ENCODE assay signal across 28 mouse cellular contexts in the genomic region with DNA sequence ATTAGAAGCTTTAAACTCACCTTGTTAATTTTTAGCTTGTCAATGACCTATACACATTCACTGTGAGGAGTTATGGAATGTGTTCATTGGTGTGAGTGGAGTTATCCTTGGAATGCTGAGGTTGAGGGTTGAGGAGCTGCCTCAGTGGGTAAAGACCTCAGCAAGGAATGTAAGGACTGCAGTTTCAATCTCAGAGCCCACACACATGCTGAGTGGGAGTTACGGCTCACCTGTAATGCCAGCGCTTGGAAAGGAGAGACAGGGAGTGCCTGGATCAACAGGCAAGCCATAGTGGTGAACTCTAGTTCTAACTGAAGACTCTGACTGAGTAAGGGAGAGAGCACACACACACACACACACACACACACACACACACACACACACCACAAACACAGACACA. TPM values are rescaled to one million over a fixed set of nuclear protein-coding genes. Genes with fewer than 3 reads are reported as not detected.
DNase-seq lines count a peak whose midpoint lies in the region; ATAC-seq and TF ChIP-seq lines count a peak whose summit lies in the region.
"Had no signal": no experiment of that assay in that cellular context is flagged by ENCODE, and none has a peak within 500 bp of the region (broad histone marks: within the 10 kb centered on the region; RNA-seq: fewer than 3 reads in every experiment).

No protein-coding gene starts in this region.

- TF ChIP-seq CTCF in lung, embryonic 14.5 days (IDR thresholded peaks at IDR 0.05; ENCODE audit: low read depth) = no peak
- no peak for TF ChIP-seq CTCF in Patski (IDR thresholded peaks at IDR 0.05)

- no peak overlapping the region for H3K4me2 ChIP-seq in lung, embryonic 14.5 days
- H3K4me2 ChIP-seq: embryonic facial prominence, embryonic 13.5 days; embryonic facial prominence, embryonic 15.5 days; forebrain, embryonic 12.5 days had no signal

- peak; percentile 74 for DNase-seq in heart, adult 11 months
- DNase-seq in heart, postnatal 25 days (ENCODE audit: low spot score) = no peak
- DNase-seq in lung, embryonic 14.5 days = peak; percentile 3
- DNase-seq in lung, postnatal 10 days = no peak
- DNase-seq in Patski (ENCODE audit: low read depth, low spot score) = no peak
- DNase-seq in lung, postnatal 36 days = peak; percentile 15
- DNase-seq in kidney, postnatal 10 days = no peak
- DNase-seq: adrenal gland, adult 2 months; adrenal gland, postnatal 10 days; adrenal gland, postnatal 25 days; B cell, adult 2 months; cerebellum, adult 11 months; cerebellum, adult 18-20 months; cerebellum, adult 8-10 months; cerebellum, adult 9-11 months; cerebellum, postnatal 14 days; cerebellum, postnatal 36 days; embryo, embryonic 11 days had no signal

- WGBS in lung, embryonic 14.5 days = 73% methylated on average over 2 of the region's 2 CpGs

- intact Hi-C loops in heart, postnatal 25 days (cut with DNase I) = no loop called here

- no peaks in the 10 kb centered on the region for H3K36me3 ChIP-seq in lung, embryonic 14.5 days (ENCODE audit: insufficient read depth)
- H3K36me3 ChIP-seq: embryonic facial prominence, embryonic 13.5 days; embryonic facial prominence, embryonic 15.5 days; forebrain, embryonic 10.5 days; forebrain, embryonic 12.5 days; G1E had no signal

- H3K9me3 ChIP-seq in lung, embryonic 14.5 days (ENCODE audit: low read depth, low read length) = no peaks in the 10 kb centered on the region
- H3K9me3 ChIP-seq: embryonic facial prominence, embryonic 13.5 days; embryonic facial prominence, embryonic 15.5 days; forebrain, embryonic 10.5 days; forebrain, embryonic 12.5 days; G1E had no signal

- H3K4me1 ChIP-seq in lung, embryonic 14.5 days (ENCODE audit: insufficient read depth) = no peaks in the 10 kb centered on the region
- H3K4me1 ChIP-seq: embryonic facial prominence, embryonic 13.5 days; embryonic facial prominence, embryonic 15.5 days; forebrain, embryonic 10.5 days; forebrain, embryonic 12.5 days had no signal

- POLR2A ChIA-PET in Patski (lab: Charles Lee) = no interaction called here

- no peak overlapping the region for H3K9ac ChIP-seq in lung, embryonic 14.5 days
- H3K9ac ChIP-seq: embryonic facial prominence, embryonic 13.5 days; embryonic facial prominence, embryonic 15.5 days; forebrain, embryonic 12.5 days had no signal

- H3K4me3 ChIP-seq in lung, embryonic 14.5 days (ENCODE audit: low read depth, low read length) = no peak overlapping the region
- H3K4me3 ChIP-seq: embryonic facial prominence, embryonic 13.5 days; embryonic facial prominence, embryonic 15.5 days; erythroblast, embryonic 14.5 days; forebrain, embryonic 10.5 days; forebrain, embryonic 12.5 days had no signal

- CTCF ChIA-PET in Patski (lab: Charles Lee) = no interaction called here

- no peaks in the 10 kb centered on the region for H3K27me3 ChIP-seq in lung, embryonic 14.5 days (ENCODE audit: insufficient read depth, low read length)
- no peaks in the 10 kb centered on the region for H3K27me3 ChIP-seq in Patski
- H3K27me3 ChIP-seq: CH12.LX; embryonic facial prominence, embryonic 13.5 days; embryonic facial prominence, embryonic 15.5 days; forebrain, embryonic 12.5 days had no signal

- no peak overlapping the region for H3K27ac ChIP-seq in lung, embryonic 14.5 days (ENCODE audit: low read depth)
- H3K27ac ChIP-seq: embryonic facial prominence, embryonic 13.5 days; embryonic facial prominence, embryonic 15.5 days; forebrain, embryonic 10.5 days; forebrain, embryonic 12.5 days had no signal

- ATAC-seq in lung, embryonic 14.5 days (ENCODE audit: insufficient read depth) = peak; percentile 47; the same call in 1 of the 2 replicates
- peak; percentile 65 for ATAC-seq in Patski
- ATAC-seq: CD4-positive, CD25-positive, alpha-beta regulatory T cell, adult 4 months; forebrain, embryonic 14.5 days had no signal

- in situ Hi-C loops in Patski (cut with MboI; ENCODE audit: low pct_unique_long_range_greater_than_20kb) = no loop called here

RNA-seq across cellular contexts. Expression of a gene that starts 23.9 kb away (rescaled TPM):
- total RNA-seq in heart, postnatal 25 days (2021) = 100 to 1,000 TPM; 151 to 159 TPM
- 127 and 130 TPM in 2 replicates for polyA plus RNA-seq in lung, embryonic 14.5 days (2014; fragmentation: Nextera tagmentation; extraction: Ambion mirVana)
- polyA plus RNA-seq in Patski (2021) = 105 TPM

RNA-seq across cellular contexts. Expression of a gene that starts 28.4 kb away (rescaled TPM):
- total RNA-seq in heart, postnatal 25 days (2021) = 1 to 10 TPM; 3.3 to 4.7 TPM
- polyA plus RNA-seq in lung, embryonic 14.5 days (2014; fragmentation: Nextera tagmentation; extraction: Ambion mirVana) = 0.92 and 1.6 TPM in 2 replicates
- polyA plus RNA-seq in Patski (2021) = 2.4 TPM

RNA-seq across cellular contexts. Expression of a gene that starts 45.3 kb away (rescaled TPM):
- total RNA-seq in heart, postnatal 25 days (2021) = under 1 TPM; 0.18 to 0.22 TPM
- not detected in 2 replicates for polyA plus RNA-seq in lung, embryonic 14.5 days (2014; fragmentation: Nextera tagmentation; extraction: Ambion mirVana)
- 0.19 TPM for polyA plus RNA-seq in Patski (2021)
- polyA plus RNA-seq: CD4-positive, CD25-positive, alpha-beta regulatory T cell, adult 4 months; embryonic facial prominence, embryonic 11.5 days; embryonic facial prominence, embryonic 13.5 days; embryonic facial prominence, embryonic 15.5 days; erythroblast, embryonic 14.5 days; forebrain, embryonic 10.5 days; forebrain, embryonic 14.5 days had no signal

Comparison
In these comparisons a context has a peak if more than half of its experiments do, and no peak if none do; other contexts are left out.
1. DNase-seq: peak in heart, adult 11 months (single experiment), lung, embryonic 14.5 days (single experiment) and lung, postnatal 36 days (single experiment); none in heart, postnatal 25 days (single experiment), lung, postnatal 10 days (single experiment), Patski (single experiment) and kidney, postnatal 10 days (single experiment).